Mouse (Mus musculus): ENCODE measurements around the gene Trpm3. TPM values are rescaled to one million over a fixed set of nuclear protein-coding genes. Genes with fewer than 3 reads are reported as not detected.
A peak's percentile ranks its signal among the peaks of the same experiment; 100 is the strongest.

Trpm3 gene
- polyA plus RNA-seq, 1 experiment = not detected

DNA sequence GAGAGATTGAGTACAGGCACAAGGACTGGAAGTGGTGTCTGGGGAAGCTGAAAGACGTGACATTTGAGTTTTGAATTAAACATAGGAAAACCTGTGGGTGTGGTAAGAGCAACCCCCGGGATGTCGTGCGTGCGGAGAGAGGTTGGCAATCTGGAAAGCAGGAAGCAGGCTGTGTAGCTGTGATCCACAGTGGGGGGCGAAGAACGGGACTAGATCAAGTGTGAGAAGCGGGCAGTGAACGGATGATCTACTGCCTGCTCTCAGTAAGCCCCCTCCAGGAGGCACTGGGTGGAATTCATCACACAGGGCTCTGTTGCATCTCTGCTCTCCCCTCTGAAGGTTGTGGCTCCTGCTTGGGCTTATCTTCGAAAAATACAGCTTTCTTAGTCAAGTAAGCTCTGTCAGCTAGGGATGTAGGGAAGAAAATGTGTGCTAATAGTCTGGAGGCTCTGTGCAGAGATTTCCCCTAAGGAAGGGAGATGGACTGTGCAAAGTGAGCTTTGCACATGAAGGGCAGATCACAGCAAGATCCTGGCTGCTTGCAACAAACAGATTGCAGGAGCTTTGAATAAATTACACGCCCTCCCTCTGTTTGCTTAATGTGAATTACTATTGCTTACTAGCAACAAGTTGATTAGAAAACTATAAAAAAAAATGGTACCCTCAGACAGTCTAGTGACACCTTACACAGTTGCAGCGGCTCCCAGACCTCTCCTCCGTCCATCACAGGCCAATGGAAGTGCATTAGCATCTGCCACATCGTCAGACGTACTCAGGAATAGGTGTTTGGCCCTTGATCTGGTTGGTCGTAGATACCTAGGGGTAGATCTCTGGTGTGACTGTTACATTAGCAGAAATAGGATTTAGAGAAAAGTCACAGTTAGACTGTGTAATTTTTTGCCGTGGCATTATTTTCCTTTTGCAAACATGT, 164.4 kb downstream of the Trpm3 start:
- TF ChIP-seq GATA1 (IDR thresholded peaks at IDR 0.05; ENCODE audit: borderline replicate concordance, low read length) (no peak), FLI1 (IDR thresholded peaks at IDR 0.05; ENCODE audit: low read length) (no peak)
- Histone ChIP-seq H3K4me1 (peaks cover 28% of the 10 kb centered on the region), H3K9me3 (peaks cover 3% of the 10 kb centered on the region; the same call in 1 of the 2 replicates), H3K27me3 (replicated peaks) (peaks cover 4% of the 10 kb centered on the region), H3K36me3 (replicated peaks; ENCODE audit: low read length) (no peaks in the 10 kb centered on the region), H3K4me3 (replicated peaks) (no peak overlapping the region)

- Histone ChIP-seq H3K4me3 (replicated peaks) (peak overlapping the region; percentile 86), H3K27me3 (replicated peaks) (peaks cover 4% of the 10 kb centered on the region), H3K9me3 (peaks cover 3% of the 10 kb centered on the region; the same call in 1 of the 2 replicates), H3K36me3 (replicated peaks; ENCODE audit: low read length) (no peaks in the 10 kb centered on the region), H3K4me1 (peaks cover 31% of the 10 kb centered on the region)
- TF ChIP-seq FLI1 (IDR thresholded peaks at IDR 0.05; ENCODE audit: low read length) (no peak), GATA1 (IDR thresholded peaks at IDR 0.05; ENCODE audit: borderline replicate concordance, low read length) (no peak)
These were observed 165.3 kb downstream of the Trpm3 start for GRCm38 (mm10) chr19:22303952-22304655.

- H3K4me1 ChIP-seq = peaks cover 29% of the 10 kb centered on the region
- H3K4me3 ChIP-seq (replicated peaks) = no peak overlapping the region
- H3K27me3 ChIP-seq (replicated peaks) = peaks cover 5% of the 10 kb centered on the region
- no peak for TF ChIP-seq GATA1 (IDR thresholded peaks at IDR 0.05; ENCODE audit: borderline replicate concordance, low read length)
- TF ChIP-seq FLI1 (IDR thresholded peaks at IDR 0.05; ENCODE audit: low read length) = no peak
- no peaks in the 10 kb centered on the region for H3K36me3 ChIP-seq (replicated peaks; ENCODE audit: low read length)
- H3K9me3 ChIP-seq = no peaks in the 10 kb centered on the region
These were observed 169.2 kb downstream of the Trpm3 start for GRCm38 (mm10) chr19:22308081-22308480.

- no peak for TF ChIP-seq FLI1 (IDR thresholded peaks at IDR 0.05; ENCODE audit: low read length)
- TF ChIP-seq GATA1 (IDR thresholded peaks at IDR 0.05; ENCODE audit: borderline replicate concordance, low read length) = no peak
- Histone ChIP-seq H3K4me3 (replicated peaks) (no peak overlapping the region), H3K4me1 (no peaks in the 10 kb centered on the region), H3K9me3 (no peaks in the 10 kb centered on the region), H3K36me3 (replicated peaks; ENCODE audit: low read length) (no peaks in the 10 kb centered on the region), H3K27me3 (replicated peaks) (no peaks in the 10 kb centered on the region)
These were observed 178.5 kb downstream of the Trpm3 start for GRCm38 (mm10) chr19:22317306-22317705.

GRCm38 (mm10) chr19:22326813-22327212, 188.0 kb downstream of the Trpm3 start:
- Histone ChIP-seq H3K36me3 (replicated peaks; ENCODE audit: low read length) (no peaks in the 10 kb centered on the region), H3K9me3 (no peaks in the 10 kb centered on the region), H3K4me1 (no peaks in the 10 kb centered on the region), H3K4me3 (replicated peaks) (no peak overlapping the region), H3K27me3 (replicated peaks) (no peaks in the 10 kb centered on the region)
- TF ChIP-seq GATA1 (IDR thresholded peaks at IDR 0.05; ENCODE audit: borderline replicate concordance, low read length) (no peak), FLI1 (IDR thresholded peaks at IDR 0.05; ENCODE audit: low read length) (no peak)

GRCm38 (mm10) chr19:22327226-22327625, 188.4 kb downstream of the Trpm3 start:
- Histone ChIP-seq H3K36me3 (replicated peaks; ENCODE audit: low read length) (no peaks in the 10 kb centered on the region), H3K27me3 (replicated peaks) (no peaks in the 10 kb centered on the region), H3K4me1 (no peaks in the 10 kb centered on the region), H3K9me3 (no peaks in the 10 kb centered on the region), H3K4me3 (replicated peaks) (no peak overlapping the region)
- TF ChIP-seq FLI1 (IDR thresholded peaks at IDR 0.05; ENCODE audit: low read length) (no peak), GATA1 (IDR thresholded peaks at IDR 0.05; ENCODE audit: borderline replicate concordance, low read length) (no peak)

DNA sequence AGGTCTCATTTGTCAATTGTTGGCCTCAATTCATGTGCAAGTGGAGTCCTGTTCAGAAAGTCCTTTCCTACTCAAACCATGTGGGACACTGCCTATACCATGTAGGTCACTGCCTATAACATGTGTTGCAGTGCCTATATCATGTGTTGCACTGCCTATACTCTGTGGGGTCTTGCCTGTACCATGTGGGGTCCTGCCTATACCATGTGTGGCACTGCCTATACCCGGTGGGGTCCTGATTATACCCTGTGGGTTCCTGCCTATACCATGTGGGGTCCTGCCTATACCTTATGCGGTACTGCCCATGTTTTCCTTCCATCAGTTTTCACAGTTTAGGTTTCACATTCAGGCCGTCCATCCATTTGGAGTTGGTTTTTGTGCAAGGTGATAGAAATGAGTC, 197.4 kb downstream of the Trpm3 start:
- no peaks in the 10 kb centered on the region for H3K4me1 ChIP-seq
- TF ChIP-seq GATA1 (IDR thresholded peaks at IDR 0.05; ENCODE audit: borderline replicate concordance, low read length) (no peak), FLI1 (IDR thresholded peaks at IDR 0.05; ENCODE audit: low read length) (no peak)
- H3K9me3 ChIP-seq = no peaks in the 10 kb centered on the region
- no peaks in the 10 kb centered on the region for H3K27me3 ChIP-seq (replicated peaks)
- no peaks in the 10 kb centered on the region for H3K36me3 ChIP-seq (replicated peaks; ENCODE audit: low read length)
- H3K4me3 ChIP-seq (replicated peaks) = no peak overlapping the region

GRCm38 (mm10) chr19:22337468-22337867, 198.6 kb downstream of the Trpm3 start:
- TF ChIP-seq FLI1 (IDR thresholded peaks at IDR 0.05; ENCODE audit: low read length) (no peak), GATA1 (IDR thresholded peaks at IDR 0.05; ENCODE audit: borderline replicate concordance, low read length) (no peak)
- Histone ChIP-seq H3K27me3 (replicated peaks) (no peaks in the 10 kb centered on the region), H3K9me3 (no peaks in the 10 kb centered on the region), H3K4me1 (no peaks in the 10 kb centered on the region), H3K36me3 (replicated peaks; ENCODE audit: low read length) (no peaks in the 10 kb centered on the region), H3K4me3 (replicated peaks) (no peak overlapping the region)

DNA sequence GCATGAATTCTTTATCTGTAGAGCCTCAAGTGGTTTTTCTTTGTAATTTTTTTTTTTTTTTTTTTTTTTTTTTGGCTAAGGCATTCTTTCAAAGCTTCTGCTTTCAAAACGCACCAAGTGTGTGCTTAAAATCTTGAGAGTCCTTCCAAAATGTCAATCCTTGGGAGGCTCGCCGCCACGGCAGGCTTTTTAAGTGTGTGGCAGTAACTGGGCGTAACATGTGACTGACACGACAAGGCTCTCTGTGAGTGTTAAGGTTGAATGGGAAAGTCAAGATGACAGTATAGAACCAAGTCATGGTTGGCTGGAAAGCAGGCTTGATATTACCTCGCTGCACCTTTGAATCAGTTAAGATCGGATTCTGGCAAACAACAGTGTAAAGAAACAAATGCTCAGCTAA, 200.1 kb downstream of the Trpm3 start:
- no peaks in the 10 kb centered on the region for H3K4me1 ChIP-seq
- no peak overlapping the region for H3K4me3 ChIP-seq (replicated peaks)
- H3K36me3 ChIP-seq (replicated peaks; ENCODE audit: low read length) = no peaks in the 10 kb centered on the region
- no peak for TF ChIP-seq GATA1 (IDR thresholded peaks at IDR 0.05; ENCODE audit: borderline replicate concordance, low read length)
- no peak for TF ChIP-seq FLI1 (IDR thresholded peaks at IDR 0.05; ENCODE audit: low read length)
- no peaks in the 10 kb centered on the region for H3K9me3 ChIP-seq
- H3K27me3 ChIP-seq (replicated peaks) = no peaks in the 10 kb centered on the region

DNA sequence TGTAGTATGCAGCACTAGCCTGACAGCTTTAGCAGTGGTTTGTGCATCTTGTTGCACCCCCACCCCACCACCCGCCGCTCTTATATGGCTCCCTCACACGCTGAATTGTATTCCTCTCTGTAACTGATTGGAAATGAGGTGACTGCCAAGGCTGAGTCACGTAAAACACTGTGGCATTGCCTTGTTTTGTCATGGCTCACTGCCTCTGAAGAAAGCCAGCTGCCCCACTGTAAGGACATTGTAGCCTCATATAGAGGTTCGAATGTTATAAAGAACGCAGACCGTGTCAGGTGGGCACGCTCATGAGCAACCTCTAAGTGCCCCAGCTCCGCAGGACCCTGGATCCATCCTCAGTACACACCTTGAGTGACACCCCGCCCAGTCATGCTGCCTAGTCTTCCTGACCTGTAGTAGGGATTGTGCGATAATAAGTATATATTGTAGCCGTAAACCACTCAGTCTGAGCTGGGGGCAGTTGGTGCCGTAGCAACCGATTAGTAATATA, 215.2 kb downstream of the Trpm3 start:
- Histone ChIP-seq H3K9me3 (no peaks in the 10 kb centered on the region), H3K27me3 (replicated peaks) (no peaks in the 10 kb centered on the region), H3K4me1 (no peaks in the 10 kb centered on the region), H3K36me3 (replicated peaks; ENCODE audit: low read length) (no peaks in the 10 kb centered on the region), H3K4me3 (replicated peaks) (no peak overlapping the region)
- TF ChIP-seq FLI1 (IDR thresholded peaks at IDR 0.05; ENCODE audit: low read length) (no peak), GATA1 (IDR thresholded peaks at IDR 0.05; ENCODE audit: borderline replicate concordance, low read length) (no peak)
